Mouse (Mus musculus) hindbrain, embryonic 14.5 days (tissue): ENCODE measurements around the gene Meaf6. TPM values are rescaled to one million over a fixed set of nuclear protein-coding genes. Genes with fewer than 3 reads are reported as not detected.
A peak's percentile ranks its signal among the peaks of the same experiment; 100 is the strongest.

ENCODE experiments used
- ATAC-seq: fragments of 200-750 bp; cut with Nextera tagmentation; 2 replicates; pipeline ENCODE4 v1.8.0; 2017; ENCODE audit warnings: moderate number of reproducible peaks, mild to moderate bottlenecking, moderate TSS enrichment, moderate library complexity; ENCODE audit not compliant: low FRiP score
- DNase-seq: peaks from one replicate; pipeline ENCODE4 v3.0.0-alpha.2; 2015; ENCODE audit warnings: low spot score
- H3K27ac ChIP-seq: fragments of 300-500 bp; sonication (generic); 2 replicates; pipeline ENCODE4 v1.5.1; 2014; ENCODE audit warnings: mild to moderate bottlenecking, moderate library complexity
- H3K27me3 ChIP-seq: fragments of 300-500 bp; sonication (generic); 2 replicates; pipeline ENCODE4 v1.6.1; 2014; ENCODE audit warnings: mild to moderate bottlenecking, low read length, mixed read lengths; ENCODE audit not compliant: control insufficient read depth, insufficient read depth
- H3K36me3 ChIP-seq: fragments of 300-500 bp; sonication (generic); replicated peaks from 2 replicates; pipeline ENCODE4 v1.6.1; 2014; ENCODE audit not compliant: control insufficient read depth, insufficient read depth
- H3K4me1 ChIP-seq: fragments of 300-500 bp; sonication (generic); replicated peaks from 2 replicates; pipeline ENCODE4 v1.6.1; 2014; ENCODE audit warnings: antibody characterized with exemption, low read length, mixed read lengths; ENCODE audit not compliant: control insufficient read depth, insufficient read depth
- H3K4me2 ChIP-seq: fragments of 300-500 bp; sonication (generic); replicated peaks from 2 replicates; pipeline ENCODE4 v1.6.1; 2014; ENCODE audit warnings: mild to moderate bottlenecking, moderate library complexity
- H3K4me3 ChIP-seq: fragments of 300-500 bp; sonication (generic); replicated peaks from 2 replicates; pipeline ENCODE4 v1.5.1; 2014; ENCODE audit warnings: mild to moderate bottlenecking, low read length
- H3K9ac ChIP-seq: fragments of 300-500 bp; sonication (generic); 2 replicates; pipeline ENCODE4 v1.6.1; 2014
- H3K9me3 ChIP-seq: fragments of 300-500 bp; sonication (generic); 2 replicates; pipeline ENCODE4 v1.6.1; 2016; ENCODE audit warnings: low read length; ENCODE audit not compliant: control insufficient read depth
- WGBS: fragments of 180-500 bp; shearing (Covaris S2); extraction: QIAGEN DNeasy Blood & Tissue Kit; methylation state at CpG from one replicate; pipeline ENCODE4 v1.1.7; 2014; 5-methylcytosine and 5-hydroxymethylcytosine counted together
- polyA plus RNA-seq: library from polyadenylated mRNA; unstranded; fragments of >200 nt; fragmentation: Nextera tagmentation; extraction: Ambion mirVana; gene quantifications from 2 replicates; pipeline ENCODE4 v1.2.1, GENCODE M21; 2014

Gene Meaf6
- polyA plus RNA-seq, 1 experiment from 2014 or later = 165 TPM

DNA sequence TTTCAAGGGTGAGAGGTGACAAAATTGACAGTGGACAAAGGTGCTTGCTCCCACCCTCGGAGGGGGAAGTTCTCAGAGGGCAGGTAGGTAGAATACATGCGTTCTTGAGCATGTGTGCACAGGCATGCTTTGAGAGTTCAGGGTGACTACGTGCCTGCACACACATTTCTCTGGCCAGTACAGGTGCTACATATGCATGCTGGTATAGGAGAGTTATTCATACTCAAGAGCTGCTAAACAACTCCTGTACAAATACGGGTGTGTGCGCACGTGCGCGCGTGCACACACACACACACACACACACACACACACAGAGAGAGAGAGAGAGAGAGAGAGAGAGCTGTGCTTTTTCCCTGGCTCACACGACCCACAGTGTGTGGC, 76.0 kb downstream of the Meaf6 start:
- 75% methylated on average over 10 of the region's 10 CpGs for WGBS
- no peaks in the 10 kb centered on the region for H3K9me3 ChIP-seq
- no peak overlapping the region for H3K4me2 ChIP-seq

DNA sequence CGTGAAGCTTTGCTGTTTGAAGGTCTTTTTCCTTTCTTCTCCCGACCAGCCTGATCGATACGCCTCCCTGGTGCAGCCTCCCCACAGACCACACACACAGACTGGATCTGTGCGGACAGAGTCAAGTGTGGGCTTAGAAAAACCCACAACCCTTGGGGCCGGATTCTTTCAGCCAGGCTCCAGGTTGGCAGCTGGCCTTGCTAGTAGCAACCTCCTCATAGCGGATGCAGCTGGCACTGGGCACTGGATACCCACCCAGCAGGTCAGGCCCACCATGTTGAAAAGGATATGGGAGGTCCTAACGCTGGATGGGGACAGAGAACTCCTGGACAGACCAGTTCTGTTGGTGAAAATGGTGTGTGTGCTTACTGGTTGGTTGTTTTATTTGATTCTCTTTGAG, 76.5 kb downstream of the Meaf6 start:
- H3K27me3 ChIP-seq = no peaks in the 10 kb centered on the region; the same call in 1 of the 2 replicates
- peaks cover 7% of the 10 kb centered on the region; the same call in 1 of the 2 replicates for H3K4me1 ChIP-seq
- H3K4me2 ChIP-seq = no peak overlapping the region
- H3K9ac ChIP-seq = no peak overlapping the region
- 42% methylated on average over 8 of the region's 8 CpGs for WGBS
- no peak overlapping the region for H3K27ac ChIP-seq
- no peak for ATAC-seq
- H3K4me3 ChIP-seq = no peak overlapping the region
- H3K36me3 ChIP-seq = no peaks in the 10 kb centered on the region
- no peaks in the 10 kb centered on the region for H3K9me3 ChIP-seq
- DNase-seq = no peak

More for the DNA sequence above, 76.0 kb downstream of the Meaf6 start:
- DNase-seq (no peak), ATAC-seq (no peak)
- Histone ChIP-seq H3K27ac (no peak overlapping the region), H3K9ac (0 out of 2 replicates have a peak overlapping the region, but pooled peaks have one; percentile 24), H3K4me1 (peaks cover 7% of the 10 kb centered on the region; the same call in 1 of the 2 replicates), H3K27me3 (no peaks in the 10 kb centered on the region; the same call in 1 of the 2 replicates), H3K36me3 (no peaks in the 10 kb centered on the region), H3K4me3 (no peak overlapping the region)

DNA sequence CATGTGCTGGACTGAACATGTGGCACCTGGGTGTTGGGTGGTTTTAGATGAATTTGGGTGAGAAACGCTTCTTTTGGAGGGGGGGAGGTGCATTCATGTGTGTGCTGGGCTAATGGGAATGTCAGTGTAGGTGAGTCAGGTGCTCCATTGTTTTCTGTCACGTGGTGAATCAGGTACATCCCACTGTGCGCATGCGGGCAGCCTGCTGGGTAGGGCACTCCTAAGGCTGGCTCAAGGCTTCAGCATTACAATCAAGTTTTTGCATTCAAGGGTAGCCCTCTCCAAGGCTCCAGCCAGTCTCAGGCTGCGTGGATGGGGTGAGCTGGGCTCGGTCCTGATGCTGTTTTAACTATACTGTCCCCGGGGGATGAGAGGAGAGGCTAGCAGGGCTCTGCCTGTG, 77.8 kb downstream of the Meaf6 start:
- no peak for ATAC-seq

More for the DNA sequence above, 77.8 kb downstream of the Meaf6 start:
- Histone ChIP-seq H3K36me3 (no peaks in the 10 kb centered on the region), H3K4me3 (no peak overlapping the region), H3K9ac (no peak overlapping the region), H3K9me3 (no peaks in the 10 kb centered on the region), H3K27ac (no peak overlapping the region), H3K4me1 (peaks cover 7% of the 10 kb centered on the region; the same call in 1 of the 2 replicates), H3K27me3 (no peaks in the 10 kb centered on the region), H3K4me2 (no peak overlapping the region)
- 61% methylated on average over 7 of the region's 7 CpGs for WGBS
- no peak for DNase-seq

Other genes starting within 250 kb of the Meaf6 start
- 54.2 and 55.1 TPM in 2 replicates for gene Yrdc, start 234.5 kb upstream of the Meaf6 start, polyA plus RNA-seq
- gene 1110065P20Rik, start 233.9 kb upstream of the Meaf6 start, polyA plus RNA-seq = 93.5 and 102 TPM in 2 replicates
- 16.9 and 17.6 TPM in 2 replicates for gene Maneal, start 223.0 kb upstream of the Meaf6 start, polyA plus RNA-seq
- gene Epha10, start 204.2 kb upstream of the Meaf6 start, polyA plus RNA-seq = 8.4 and 8.7 TPM in 2 replicates
- gene 9930104L06Rik, start 148.1 kb upstream of the Meaf6 start, polyA plus RNA-seq = 4.1 and 5.2 TPM in 2 replicates
- gene Cdca8, start 145.8 kb upstream of the Meaf6 start, polyA plus RNA-seq = 19.0 and 28.7 TPM in 2 replicates
- gene Rspo1, start 98.7 kb upstream of the Meaf6 start, polyA plus RNA-seq = 1.2 and 1.9 TPM in 2 replicates
- 81.6 and 86.1 TPM in 2 replicates for gene Gnl2, start 68.5 kb upstream of the Meaf6 start, polyA plus RNA-seq
- gene Dnali1, start 19.4 kb upstream of the Meaf6 start, polyA plus RNA-seq = 1.5 and 1.8 TPM in 2 replicates
- gene Snip1, start 18.5 kb upstream of the Meaf6 start, polyA plus RNA-seq = 23.7 and 26.2 TPM in 2 replicates
- 0.09 and 0.43 TPM in 2 replicates for gene Zc3h12a, start 42.7 kb downstream of the Meaf6 start, polyA plus RNA-seq